Mouse (Mus musculus) hindbrain, embryonic 16.5 days (tissue): ENCODE data around the gene Wwc2. TPM values are rescaled to one million over a fixed set of nuclear protein-coding genes. Genes with fewer than 3 reads are reported as not detected.

ENCODE experiments used
- polyA plus RNA-seq: library from polyadenylated mRNA; unstranded; fragments of >200 nt; fragmentation: Nextera tagmentation; extraction: Ambion mirVana; gene quantifications from 2 replicates; pipeline ENCODE4 v1.2.1, GENCODE M21; 2015

Gene Wwc2
- polyA plus RNA-seq, 1 experiment from 2014 or later = 5.4 TPM

Other genes starting within 250 kb of the Wwc2 start
- gene Cldn24, start 168.8 kb downstream of the Wwc2 start, polyA plus RNA-seq = not detected in 2 replicates
- not detected in 2 replicates for gene Cldn22, start 166.4 kb downstream of the Wwc2 start, polyA plus RNA-seq
- gene Dctd, start 108.2 kb upstream of the Wwc2 start, polyA plus RNA-seq = 14.7 and 16.4 TPM in 2 replicates